Mouse (Mus musculus) erythroblast, embryonic 14.5 days (primary cell): ENCODE data around the gene Mtcl1.

Experiments
- GATA1 ChIP-seq: IDR thresholded peaks from 2 replicates; pipeline ENCODE4 v1.6.1; 2012; ENCODE audit warnings: low read length, inconsistent platforms, mixed read lengths
- TAL1 ChIP-seq: IDR thresholded peaks from 3 replicates; pipeline ENCODE4 v1.6.1; 2012; ENCODE audit warnings: low read length, inconsistent platforms, mixed read lengths

GRCm38 (mm10) chr17:66326204-66326545, 123.4 kb downstream of the Mtcl1 start:
- no peak for TF ChIP-seq TAL1
- no peak for TF ChIP-seq GATA1
